Mouse (Mus musculus): ENCODE results near the gene Fras1. TPM values are rescaled to one million over a fixed set of nuclear protein-coding genes. Genes with fewer than 3 reads are reported as not detected.
A peak's percentile ranks its signal among the peaks of the same experiment; 100 is the strongest.

The Fras1 gene
- total RNA-seq, 2 experiments from 2014 or later: 22.0 to 22.5 TPM

- DNase-seq (ENCODE audit: extremely low spot score in 1 of 2, low spot score in 2 of 2): no peak
- intact Hi-C loops (cut with DNase I): no loop called here
Observed at GRCm38 (mm10) chr5:96394947-96395346, 21.2 kb downstream of the Fras1 start.

- intact Hi-C loops (cut with DNase I): no loop called here
- DNase-seq (ENCODE audit: extremely low spot score in 1 of 2, low spot score in 2 of 2): no peak
Observed at GRCm38 (mm10) chr5:96395786-96396650, 22.3 kb downstream of the Fras1 start.

GRCm38 (mm10) chr5:96402555-96402954 lies 28.8 kb downstream of the Fras1 start:
- no peak for DNase-seq (ENCODE audit: extremely low spot score in 1 of 2, low spot score in 2 of 2)
- intact Hi-C loops (cut with DNase I): no loop called here

- no peak for DNase-seq (ENCODE audit: extremely low spot score in 1 of 2, low spot score in 2 of 2)
- intact Hi-C loops (cut with DNase I): no loop called here
Observed at GRCm38 (mm10) chr5:96405139-96405842, 31.5 kb downstream of the Fras1 start.

- intact Hi-C loops (cut with DNase I): no loop called here
- no peak for DNase-seq (ENCODE audit: extremely low spot score in 1 of 2, low spot score in 2 of 2)
Observed at GRCm38 (mm10) chr5:96408291-96408690, 34.5 kb downstream of the Fras1 start.

GRCm38 (mm10) chr5:96412754-96413394 lies 39.1 kb downstream of the Fras1 start:
- DNase-seq (ENCODE audit: extremely low spot score in 1 of 2, low spot score in 2 of 2): no peak
- intact Hi-C loops (cut with DNase I): no loop called here

GRCm38 (mm10) chr5:96417121-96417520 lies 43.4 kb downstream of the Fras1 start:
- peak in 1 of 2 experiments; percentile 9 for DNase-seq (ENCODE audit: extremely low spot score in 1 of 2, low spot score in 2 of 2)
- intact Hi-C loops (cut with DNase I): no loop called here

- intact Hi-C loops (cut with DNase I): no loop called here
Observed at GRCm38 (mm10) chr5:96421550-96421949, 47.8 kb downstream of the Fras1 start.

GRCm38 (mm10) chr5:96422716-96423115 lies 49.0 kb downstream of the Fras1 start:
- intact Hi-C loops (cut with DNase I): no loop called here
- no peak for DNase-seq (ENCODE audit: extremely low spot score in 1 of 2, low spot score in 2 of 2)

More at GRCm38 (mm10) chr5:96421550-96421949, 47.8 kb downstream of the Fras1 start:
- no peak for DNase-seq (ENCODE audit: extremely low spot score in 1 of 2, low spot score in 2 of 2)

- DNase-seq (ENCODE audit: extremely low spot score in 1 of 2, low spot score in 2 of 2): no peak
- intact Hi-C loops (cut with DNase I): no loop called here
Observed at GRCm38 (mm10) chr5:96425391-96425790, 51.6 kb downstream of the Fras1 start.

- intact Hi-C loops (cut with DNase I): no loop called here
- no peak for DNase-seq (ENCODE audit: extremely low spot score in 1 of 2, low spot score in 2 of 2)
Observed at GRCm38 (mm10) chr5:96429532-96430141, 55.9 kb downstream of the Fras1 start.

GRCm38 (mm10) chr5:96437870-96438269 lies 64.1 kb downstream of the Fras1 start:
- intact Hi-C loops (cut with DNase I): no loop called here
- DNase-seq (ENCODE audit: extremely low spot score in 1 of 2, low spot score in 2 of 2): no peak

GRCm38 (mm10) chr5:96439811-96440210 lies 66.1 kb downstream of the Fras1 start:
- intact Hi-C loops (cut with DNase I): no loop called here
- no peak for DNase-seq (ENCODE audit: extremely low spot score in 1 of 2, low spot score in 2 of 2)

- DNase-seq (ENCODE audit: extremely low spot score in 1 of 2, low spot score in 2 of 2): no peak
- intact Hi-C loops (cut with DNase I): no loop called here
Observed at GRCm38 (mm10) chr5:96447460-96447859, 73.7 kb downstream of the Fras1 start.

- no peak for DNase-seq (ENCODE audit: extremely low spot score in 1 of 2, low spot score in 2 of 2)
- intact Hi-C loops (cut with DNase I): no loop called here
Observed at GRCm38 (mm10) chr5:96452027-96452426, 78.3 kb downstream of the Fras1 start.

- DNase-seq (ENCODE audit: extremely low spot score in 1 of 2, low spot score in 2 of 2): no peak
- intact Hi-C loops (cut with DNase I): no loop called here
Observed at GRCm38 (mm10) chr5:96453386-96453785, 79.6 kb downstream of the Fras1 start.

GRCm38 (mm10) chr5:96454422-96454821 lies 80.7 kb downstream of the Fras1 start:
- intact Hi-C loops (cut with DNase I): no loop called here
- no peak for DNase-seq (ENCODE audit: extremely low spot score in 1 of 2, low spot score in 2 of 2)

GRCm38 (mm10) chr5:96455241-96455640 lies 81.5 kb downstream of the Fras1 start:
- intact Hi-C loops (cut with DNase I): no loop called here
- DNase-seq (ENCODE audit: extremely low spot score in 1 of 2, low spot score in 2 of 2): no peak

- intact Hi-C loops (cut with DNase I): no loop called here
- peak in 1 of 2 experiments; percentile 13 for DNase-seq (ENCODE audit: extremely low spot score in 1 of 2, low spot score in 2 of 2)
Observed at GRCm38 (mm10) chr5:96457436-96457958, 83.7 kb downstream of the Fras1 start.

Measured in left cerebral cortex, postnatal 10 days (tissue).